Mouse (Mus musculus) MEL-GATA-1-ER (cell line): ENCODE measurements at regions not wholly inside any gene's neighbourhood (a gene's known extent, or its start where the extent isn't known, plus 50 kb on each side); places are given as distances from the start of the nearest gene placed in this dataset.

Experiments used
- DNase-seq: peaks from one replicate; pipeline ENCODE4 v3.0.0-alpha.2; 2012; ENCODE audit warnings: low read depth; ENCODE audit errors: extremely low read depth

DNA sequence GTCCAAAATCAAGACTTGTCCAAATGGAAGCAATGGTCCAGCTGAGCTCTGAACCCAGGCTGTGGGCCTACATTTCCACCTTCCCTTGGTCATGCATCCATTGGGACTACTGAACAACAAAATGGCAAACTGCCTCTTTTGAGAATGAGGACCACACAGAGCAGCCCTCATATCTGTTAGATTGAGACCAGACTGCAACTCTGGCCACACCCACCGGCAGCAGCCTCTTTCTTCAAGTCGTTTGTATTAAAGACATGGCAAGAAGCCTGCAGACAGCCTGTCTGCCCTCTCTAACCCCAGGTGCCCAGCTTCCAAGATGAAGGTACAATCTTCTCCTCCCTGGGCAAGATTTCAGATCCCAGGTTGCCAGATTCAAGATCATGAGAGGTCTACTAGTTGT, 51.8 kb upstream of the St6galnac3 start:
- DNase-seq, result no peak

GRCm38 (mm10) chr3:153778386-153778785, 53.4 kb upstream of the St6galnac3 start:
- no peak for DNase-seq

DNA sequence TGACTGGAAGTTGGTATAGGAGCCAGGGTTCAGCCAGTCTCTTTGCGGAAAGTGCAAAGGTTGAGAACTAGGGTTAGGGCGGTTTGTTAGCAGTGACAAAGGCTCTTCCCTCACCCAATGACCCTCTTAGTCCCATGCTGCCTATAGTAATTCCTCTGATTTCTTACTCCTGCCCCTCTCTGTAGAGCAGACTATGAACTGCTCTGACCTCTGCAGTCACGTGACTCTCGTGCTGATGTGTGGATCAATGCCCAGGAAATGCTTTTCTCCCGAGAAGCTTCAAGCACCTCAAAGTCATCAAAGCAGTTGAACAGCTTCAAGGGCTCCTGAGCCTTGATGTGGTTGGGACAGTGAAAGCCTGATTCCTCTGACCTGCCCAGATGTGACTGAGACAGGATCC, 57.5 kb upstream of the St6galnac3 start:
- DNase-seq, result no peak

GRCm38 (mm10) chr3:153783294-153783741, 58.3 kb upstream of the St6galnac3 start:
- DNase-seq, result no peak

- DNase-seq, result no peak
Observed at GRCm38 (mm10) chr3:153783928-153784570, 59.1 kb upstream of the St6galnac3 start.

- DNase-seq, result peak; percentile 91
Observed at GRCm38 (mm10) chr3:153790455-153790856, 53.6 kb upstream of the Asb17 start.

DNA sequence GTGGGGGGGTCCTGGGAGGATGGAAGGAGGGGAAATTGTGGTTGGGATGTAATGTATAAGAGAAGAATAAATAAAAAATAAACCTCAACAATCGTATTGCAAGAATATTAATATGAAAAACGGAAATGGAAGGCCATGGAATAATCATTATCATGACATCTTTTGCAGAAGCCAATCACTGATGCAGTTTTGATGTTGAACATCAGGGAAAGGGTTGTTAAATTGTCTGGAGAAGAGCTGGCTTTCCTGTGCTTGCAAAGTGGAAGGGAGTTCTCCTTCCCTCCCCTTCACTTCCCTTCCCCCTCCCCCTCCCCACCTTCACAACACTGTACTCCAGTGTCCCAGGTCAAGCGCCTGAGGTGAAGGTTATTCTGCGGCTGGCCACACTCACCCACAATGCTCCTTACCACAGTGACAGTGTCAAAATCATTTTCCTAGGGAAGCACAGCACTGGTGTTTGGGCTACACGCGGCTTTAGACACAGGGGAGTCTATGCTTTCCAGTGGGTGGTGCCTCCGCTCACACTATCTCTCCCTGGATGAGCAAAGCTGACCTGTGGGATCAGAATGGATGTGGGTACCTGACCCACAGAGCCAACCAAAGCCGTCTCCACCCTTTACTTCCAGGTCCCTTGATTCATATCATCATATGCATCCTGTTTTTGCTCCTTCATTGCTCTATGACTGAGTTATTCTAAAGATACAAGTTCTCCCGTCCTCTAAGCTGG, 53.0 kb upstream of the Asb17 start:
- DNase-seq, result no peak

- DNase-seq, result peak; percentile 98
Observed at GRCm38 (mm10) chr3:153791610-153792363, 52.2 kb upstream of the Asb17 start.

- DNase-seq, result no peak
Observed at GRCm38 (mm10) chr3:153792364-153792703, 51.7 kb upstream of the Asb17 start.
